Mouse (Mus musculus): ENCODE measurements at regions not wholly inside any gene's neighbourhood (a gene's known extent, or its start where the extent isn't known, plus 50 kb on each side); places are given as distances from the start of the nearest gene placed in this dataset.

DNA sequence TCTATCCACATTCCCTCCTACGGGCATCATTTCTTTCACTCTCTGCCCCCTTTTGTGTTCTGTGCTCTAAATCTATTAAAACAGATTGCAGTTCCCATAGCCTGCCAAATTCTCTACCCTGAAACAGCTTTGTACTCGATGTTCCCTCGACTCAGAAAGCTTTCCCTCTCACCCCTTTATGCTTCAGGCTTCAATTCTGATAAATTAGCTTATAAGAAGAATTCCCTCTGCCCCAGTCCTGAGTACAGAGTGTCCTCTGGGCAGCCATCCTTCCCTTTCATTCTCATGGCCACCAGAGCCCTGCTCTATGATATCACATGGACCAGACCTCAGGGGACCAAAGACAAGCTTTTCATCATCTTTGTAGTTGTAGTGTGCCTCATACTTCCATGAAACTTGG is 163.6 kb downstream of the Cartpt start:
- WGBS: 73% methylated on average over 3 of the region's 3 CpGs
- Histone ChIP-seq H3K4me3 (ENCODE audit: low read length) (no peak overlapping the region), H3K27ac (ENCODE audit: low read length) (no peak overlapping the region), H3K9me3 (replicated peaks; ENCODE audit: control insufficient read depth, low read length) (peaks cover 5% of the 10 kb centered on the region; the same call in 1 of the 2 replicates), H3K9ac (ENCODE audit: low read length) (no peak overlapping the region), H3K4me1 (ENCODE audit: control insufficient read depth, insufficient read depth, low read length) (no peaks in the 10 kb centered on the region), H3K27me3 (ENCODE audit: control insufficient read depth, insufficient read depth, low read length) (no peaks in the 10 kb centered on the region), H3K4me2 (ENCODE audit: low read depth, low read length) (no peak overlapping the region), H3K36me3 (ENCODE audit: control insufficient read depth, insufficient read depth) (no peaks in the 10 kb centered on the region)
- no peak for ATAC-seq (replicated peaks; ENCODE audit: extremely low read depth, insufficient read depth, low FRiP score)

GRCm38 (mm10) chr13:99729145-99729544 is 171.7 kb downstream of the Cartpt start:
- no peaks in the 10 kb centered on the region for H3K9me3 ChIP-seq (replicated peaks; ENCODE audit: control insufficient read depth, low read length)
- no peaks in the 10 kb centered on the region for H3K36me3 ChIP-seq (ENCODE audit: control insufficient read depth, insufficient read depth)
- no peak overlapping the region for H3K27ac ChIP-seq (ENCODE audit: low read length)
- H3K4me3 ChIP-seq (ENCODE audit: low read length): no peak overlapping the region
- no peak overlapping the region for H3K9ac ChIP-seq (ENCODE audit: low read length)
- 0 out of 2 replicates have a peak, but pooled peaks cover 1% of the 10 kb centered on the region for H3K4me1 ChIP-seq (ENCODE audit: control insufficient read depth, insufficient read depth, low read length)
- ATAC-seq (replicated peaks; ENCODE audit: extremely low read depth, insufficient read depth, low FRiP score): no peak
- WGBS: 63% methylated on average over 5 of the region's 5 CpGs
- H3K4me2 ChIP-seq (ENCODE audit: low read depth, low read length): no peak overlapping the region
- no peaks in the 10 kb centered on the region for H3K27me3 ChIP-seq (ENCODE audit: control insufficient read depth, insufficient read depth, low read length)

- H3K27ac ChIP-seq (ENCODE audit: low read length): no peak overlapping the region
- H3K4me2 ChIP-seq (ENCODE audit: low read depth, low read length): peak overlapping the region; percentile 37
- H3K9me3 ChIP-seq (replicated peaks; ENCODE audit: control insufficient read depth, low read length): no peaks in the 10 kb centered on the region
- H3K36me3 ChIP-seq (ENCODE audit: control insufficient read depth, insufficient read depth): no peaks in the 10 kb centered on the region
- H3K4me1 ChIP-seq (ENCODE audit: control insufficient read depth, insufficient read depth, low read length): 0 out of 2 replicates have a peak, but pooled peaks cover 2% of the 10 kb centered on the region
- no peak overlapping the region for H3K9ac ChIP-seq (ENCODE audit: low read length)
- 43% methylated on average over 7 of the region's 7 CpGs for WGBS
- no peak overlapping the region for H3K4me3 ChIP-seq (ENCODE audit: low read length)
- no peak for ATAC-seq (replicated peaks; ENCODE audit: extremely low read depth, insufficient read depth, low FRiP score)
- H3K27me3 ChIP-seq (ENCODE audit: control insufficient read depth, insufficient read depth, low read length): no peaks in the 10 kb centered on the region
Measured at GRCm38 (mm10) chr13:99724245-99724644, 176.6 kb downstream of the Cartpt start.

GRCm38 (mm10) chr13:99723237-99723981 is 177.5 kb downstream of the Cartpt start:
- H3K27ac ChIP-seq (ENCODE audit: low read length): no peak overlapping the region
- H3K4me1 ChIP-seq (ENCODE audit: control insufficient read depth, insufficient read depth, low read length): 0 out of 2 replicates have a peak, but pooled peaks cover 2% of the 10 kb centered on the region
- H3K4me2 ChIP-seq (ENCODE audit: low read depth, low read length): no peak overlapping the region
- H3K36me3 ChIP-seq (ENCODE audit: control insufficient read depth, insufficient read depth): no peaks in the 10 kb centered on the region
- no peak overlapping the region for H3K9ac ChIP-seq (ENCODE audit: low read length)
- no peaks in the 10 kb centered on the region for H3K9me3 ChIP-seq (replicated peaks; ENCODE audit: control insufficient read depth, low read length)
- no peaks in the 10 kb centered on the region for H3K27me3 ChIP-seq (ENCODE audit: control insufficient read depth, insufficient read depth, low read length)
- no peak overlapping the region for H3K4me3 ChIP-seq (ENCODE audit: low read length)
- 76% methylated on average over 5 of the region's 5 CpGs for WGBS
- ATAC-seq (replicated peaks; ENCODE audit: extremely low read depth, insufficient read depth, low FRiP score): no peak

DNA sequence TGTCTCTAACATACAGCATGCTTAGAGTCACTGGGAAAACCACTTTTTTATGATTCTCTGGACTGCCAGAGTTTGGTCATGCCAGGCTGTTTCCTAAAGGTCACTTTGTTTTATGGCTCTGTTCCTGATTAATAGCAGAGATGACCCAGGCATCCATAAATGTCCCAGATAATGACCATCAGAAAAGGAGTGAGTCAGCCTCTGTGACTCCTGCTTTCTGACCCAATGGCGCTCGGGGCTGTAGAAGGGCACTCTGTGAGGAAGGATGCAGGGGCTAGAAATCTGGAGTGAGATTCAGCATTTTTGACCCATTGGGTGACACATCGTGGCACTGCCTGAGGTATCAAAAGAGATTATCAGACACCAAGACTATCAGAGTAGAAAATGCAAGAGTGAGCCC is 180.3 kb downstream of the Cartpt start:
- H3K4me1 ChIP-seq (ENCODE audit: control insufficient read depth, insufficient read depth, low read length): 0 out of 2 replicates have a peak, but pooled peaks cover 2% of the 10 kb centered on the region
- no peak overlapping the region for H3K27ac ChIP-seq (ENCODE audit: low read length)
- no peaks in the 10 kb centered on the region for H3K27me3 ChIP-seq (ENCODE audit: control insufficient read depth, insufficient read depth, low read length)
- H3K4me2 ChIP-seq (ENCODE audit: low read depth, low read length): no peak overlapping the region
- no peak overlapping the region for H3K9ac ChIP-seq (ENCODE audit: low read length)
- no peak for ATAC-seq (replicated peaks; ENCODE audit: extremely low read depth, insufficient read depth, low FRiP score)
- 84% methylated on average over 3 of the region's 3 CpGs for WGBS
- H3K4me3 ChIP-seq (ENCODE audit: low read length): no peak overlapping the region
- H3K9me3 ChIP-seq (replicated peaks; ENCODE audit: control insufficient read depth, low read length): no peaks in the 10 kb centered on the region
- no peaks in the 10 kb centered on the region for H3K36me3 ChIP-seq (ENCODE audit: control insufficient read depth, insufficient read depth)

GRCm38 (mm10) chr13:99696559-99696890 is 180.2 kb upstream of the Map1b start:
- H3K9ac ChIP-seq (ENCODE audit: low read length): no peak overlapping the region
- 39% methylated on average over 3 of the region's 3 CpGs for WGBS
- peaks cover 8% of the 10 kb centered on the region; the same call in 1 of the 2 replicates for H3K4me1 ChIP-seq (ENCODE audit: control insufficient read depth, insufficient read depth, low read length)
- no peaks in the 10 kb centered on the region for H3K9me3 ChIP-seq (replicated peaks; ENCODE audit: control insufficient read depth, low read length)
- ATAC-seq (replicated peaks; ENCODE audit: extremely low read depth, insufficient read depth, low FRiP score): no peak
- no peaks in the 10 kb centered on the region for H3K27me3 ChIP-seq (ENCODE audit: control insufficient read depth, insufficient read depth, low read length)
- no peaks in the 10 kb centered on the region for H3K36me3 ChIP-seq (ENCODE audit: control insufficient read depth, insufficient read depth)
- no peak overlapping the region for H3K27ac ChIP-seq (ENCODE audit: low read length)
- H3K4me2 ChIP-seq (ENCODE audit: low read depth, low read length): no peak overlapping the region
- H3K4me3 ChIP-seq (ENCODE audit: low read length): no peak overlapping the region

GRCm38 (mm10) chr13:99695874-99696558 is 179.7 kb upstream of the Map1b start:
- H3K4me2 ChIP-seq (ENCODE audit: low read depth, low read length): no peak overlapping the region
- H3K4me1 ChIP-seq (ENCODE audit: control insufficient read depth, insufficient read depth, low read length): peaks cover 6% of the 10 kb centered on the region; the same call in 1 of the 2 replicates
- H3K36me3 ChIP-seq (ENCODE audit: control insufficient read depth, insufficient read depth): no peaks in the 10 kb centered on the region
- no peak overlapping the region for H3K4me3 ChIP-seq (ENCODE audit: low read length)
- no peaks in the 10 kb centered on the region for H3K27me3 ChIP-seq (ENCODE audit: control insufficient read depth, insufficient read depth, low read length)
- no peak for ATAC-seq (replicated peaks; ENCODE audit: extremely low read depth, insufficient read depth, low FRiP score)
- no peak overlapping the region for H3K27ac ChIP-seq (ENCODE audit: low read length)
- WGBS: 56% methylated on average over 7 of the region's 7 CpGs
- H3K9ac ChIP-seq (ENCODE audit: low read length): no peak overlapping the region
- no peaks in the 10 kb centered on the region for H3K9me3 ChIP-seq (replicated peaks; ENCODE audit: control insufficient read depth, low read length)

GRCm38 (mm10) chr13:99679934-99680333 is 163.6 kb upstream of the Map1b start:
- H3K36me3 ChIP-seq (ENCODE audit: control insufficient read depth, insufficient read depth): no peaks in the 10 kb centered on the region
- peak; percentile 69 for ATAC-seq (replicated peaks; ENCODE audit: extremely low read depth, insufficient read depth, low FRiP score)
- peak overlapping the region; percentile 66 for H3K27ac ChIP-seq (ENCODE audit: low read length)
- no peak overlapping the region for H3K4me3 ChIP-seq (ENCODE audit: low read length)
- H3K4me2 ChIP-seq (ENCODE audit: low read depth, low read length): no peak overlapping the region
- H3K9ac ChIP-seq (ENCODE audit: low read length): no peak overlapping the region
- H3K27me3 ChIP-seq (ENCODE audit: control insufficient read depth, insufficient read depth, low read length): no peaks in the 10 kb centered on the region
- peaks cover 17% of the 10 kb centered on the region for H3K4me1 ChIP-seq (ENCODE audit: control insufficient read depth, insufficient read depth, low read length)
- 48% methylated on average over 3 of the region's 3 CpGs for WGBS
- peaks cover 7% of the 10 kb centered on the region; the same call in 1 of the 2 replicates for H3K9me3 ChIP-seq (replicated peaks; ENCODE audit: control insufficient read depth, low read length)

GRCm38 (mm10) chr13:99679430-99679829 is 163.1 kb upstream of the Map1b start:
- peak; percentile 94 for ATAC-seq (replicated peaks; ENCODE audit: extremely low read depth, insufficient read depth, low FRiP score)
- H3K36me3 ChIP-seq (ENCODE audit: control insufficient read depth, insufficient read depth): no peaks in the 10 kb centered on the region
- H3K4me1 ChIP-seq (ENCODE audit: control insufficient read depth, insufficient read depth, low read length): peaks cover 17% of the 10 kb centered on the region
- H3K27ac ChIP-seq (ENCODE audit: low read length): peak overlapping the region; percentile 66
- peaks cover 7% of the 10 kb centered on the region; the same call in 1 of the 2 replicates for H3K9me3 ChIP-seq (replicated peaks; ENCODE audit: control insufficient read depth, low read length)
- H3K9ac ChIP-seq (ENCODE audit: low read length): no peak overlapping the region
- 11% methylated on average over 2 of the region's 2 CpGs for whole genome bisulfite sequencing
- H3K27me3 ChIP-seq (ENCODE audit: control insufficient read depth, insufficient read depth, low read length): no peaks in the 10 kb centered on the region
- no peak overlapping the region for H3K4me2 ChIP-seq (ENCODE audit: low read depth, low read length)
- H3K4me3 ChIP-seq (ENCODE audit: low read length): no peak overlapping the region
